Mouse (Mus musculus) adrenal gland, adult (tissue): ENCODE results near the gene Mad2l1bp.

Experiments
- DNase-seq, 2 experiments: peaks; one replicate each; pipeline ENCODE4 v3.0.0; 2022 to 2023; ENCODE audit warnings: low spot score in 1 of 2; ENCODE audit not compliant: inconsistent age in 2 of 2

Gene Mad2l1bp

DNA sequence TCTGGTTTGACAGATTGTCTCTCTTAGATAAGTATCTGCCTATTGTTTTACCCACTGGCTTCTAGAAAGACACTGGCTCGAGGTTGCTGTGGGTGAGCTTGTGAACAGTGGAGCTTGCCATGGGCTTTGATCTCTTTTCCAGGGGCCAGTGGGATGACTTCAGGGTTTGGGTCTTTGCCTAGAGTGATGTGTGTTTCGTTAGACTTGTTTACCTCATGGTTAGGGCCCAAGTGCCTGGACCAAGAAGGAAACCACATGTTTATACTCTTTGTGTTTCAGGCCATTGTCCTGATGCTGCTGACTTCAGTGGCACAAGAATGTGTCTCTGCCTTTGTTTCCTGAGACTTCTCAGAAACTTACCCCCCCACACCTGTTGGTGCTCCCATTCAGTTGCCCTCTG, 37.9 kb downstream of the Mad2l1bp start:
- no peak for DNase-seq

DNA sequence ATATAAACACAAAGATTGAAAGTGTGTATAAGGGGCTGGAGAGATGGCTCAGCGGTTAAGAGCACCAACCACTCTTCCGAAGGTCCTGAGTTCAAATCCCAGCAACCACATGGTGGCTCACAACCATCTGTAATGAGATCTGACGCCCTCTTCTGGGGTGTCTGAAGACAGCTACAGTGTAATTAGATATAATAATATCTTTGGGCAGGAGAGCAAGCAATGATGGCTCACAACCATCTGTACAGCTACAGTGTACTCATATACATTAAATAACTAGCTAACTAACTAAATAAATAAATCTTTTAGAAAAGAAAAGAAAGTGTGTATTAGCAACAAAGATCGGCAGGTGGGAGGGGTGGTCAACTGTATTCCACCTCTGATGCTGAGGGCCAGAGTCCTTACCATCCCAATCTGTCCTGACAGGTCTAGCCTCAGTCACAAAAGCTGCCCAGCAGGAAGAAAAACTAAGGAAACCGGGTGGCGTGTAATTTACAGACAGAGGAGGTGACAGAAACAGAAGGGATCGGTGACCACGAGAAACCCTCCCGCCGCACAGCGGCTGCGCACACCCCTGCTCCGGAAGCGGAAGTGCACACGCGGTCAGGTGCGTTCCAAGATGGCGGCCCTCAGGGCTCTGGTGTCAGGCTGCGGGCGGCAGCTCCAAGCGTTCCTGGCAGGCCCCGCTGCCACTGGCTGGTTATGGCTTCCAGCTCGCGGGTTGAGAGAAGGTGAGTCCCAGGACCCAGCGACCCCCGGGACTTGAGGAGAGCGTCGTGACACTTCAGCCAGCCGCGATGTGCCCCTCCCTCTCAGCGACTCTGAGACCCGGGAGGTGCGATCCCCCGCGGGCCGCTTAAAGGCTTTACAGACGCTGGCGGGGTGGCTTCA, 42.7 kb downstream of the Mad2l1bp start, which contains the start of gene Mrps18a:
Gene Mrps18a (plus strand): TSS at position 585 of the 888 bp plus-strand sequence.
- peak; percentile 89 to 95 for DNase-seq

DNA sequence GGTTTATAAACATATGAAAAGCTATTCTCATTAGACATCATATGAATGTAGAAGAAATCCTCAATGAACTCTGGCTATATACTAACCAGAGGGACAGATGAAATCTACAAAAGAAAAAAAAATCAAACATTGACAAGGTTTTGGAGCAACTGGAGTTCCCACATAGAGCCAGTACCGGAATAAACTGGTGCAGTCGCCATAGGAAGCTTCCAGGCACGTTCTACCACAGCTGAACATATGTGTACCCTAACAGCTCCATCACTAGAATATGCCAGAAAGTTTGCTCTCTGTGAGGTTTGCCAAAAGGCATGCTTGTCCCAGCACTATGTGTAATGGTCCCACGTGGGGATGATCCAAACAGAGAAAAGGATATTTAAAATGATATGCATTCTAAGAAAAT, 45.1 kb downstream of the Mad2l1bp start:
- DNase-seq: no peak

DNA sequence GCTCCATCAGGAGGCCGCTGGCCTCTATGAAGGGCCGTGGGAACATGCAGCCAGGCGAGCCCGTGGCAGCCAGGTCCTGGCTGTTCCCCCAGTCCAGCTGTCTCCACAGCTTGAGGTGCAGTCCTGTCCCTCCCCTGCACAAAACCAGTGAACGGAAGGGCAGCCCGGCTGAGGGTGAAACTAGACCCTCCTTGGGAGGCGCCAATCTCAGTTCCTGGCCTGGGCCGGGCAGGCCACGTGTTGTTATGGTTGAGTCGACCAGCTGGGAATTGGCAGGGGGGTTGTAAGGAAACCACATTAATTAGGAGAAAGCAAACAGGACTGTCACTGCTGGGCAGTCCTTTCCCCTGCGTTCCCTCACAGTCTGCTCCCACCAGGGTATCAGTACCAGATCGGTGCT, 48.9 kb downstream of the Mad2l1bp start:
- no peak for DNase-seq

DNA sequence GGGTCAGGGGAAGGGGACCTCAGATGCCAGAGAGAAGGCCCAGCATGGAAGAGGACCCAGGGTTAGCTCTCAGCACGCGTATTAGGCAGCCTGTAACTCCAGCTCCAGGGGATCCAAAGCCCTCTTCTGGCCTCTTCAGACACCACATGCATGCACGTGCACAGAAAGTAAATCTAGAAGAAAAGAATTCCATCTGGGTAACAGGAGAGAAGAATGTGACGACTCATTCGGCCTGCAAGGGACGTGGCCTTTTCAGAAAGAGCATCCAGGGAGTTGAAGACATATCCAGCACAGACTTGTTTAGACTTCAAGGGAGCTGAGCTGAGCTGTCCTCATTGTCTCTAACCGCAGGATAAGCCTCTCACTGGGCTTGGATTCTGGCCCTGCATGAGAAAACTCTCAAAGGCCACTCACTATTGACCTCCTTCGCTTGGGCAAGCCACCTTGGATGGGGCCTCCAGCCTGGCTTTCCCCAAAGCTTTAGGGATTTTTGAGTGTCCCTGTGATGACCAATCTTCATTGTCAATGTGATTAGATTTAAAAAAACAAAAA, 50.7 kb downstream of the Mad2l1bp start:
- peak in 1 of 2 experiments; percentile 50 for DNase-seq

DNA sequence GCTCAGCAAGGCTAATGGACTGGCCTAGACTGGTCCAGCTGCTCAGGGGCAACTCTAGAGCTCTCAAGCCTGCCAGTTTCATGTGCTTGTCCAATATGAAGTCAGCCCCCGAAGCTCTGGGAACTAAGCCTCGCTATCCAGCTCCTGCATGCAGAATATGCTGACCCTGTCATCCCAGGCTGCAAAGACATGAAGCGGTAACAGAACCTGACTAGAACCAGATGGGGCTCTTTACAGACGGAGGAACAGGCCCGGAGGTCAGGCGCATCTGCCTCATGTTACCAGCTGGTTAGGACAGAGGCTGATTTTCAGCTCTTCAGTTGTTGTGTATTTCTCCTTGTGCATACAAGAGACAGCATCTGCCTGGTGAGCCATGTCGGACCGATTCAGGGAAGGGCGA, 51.4 kb downstream of the Mad2l1bp start:
- no peak for DNase-seq

DNA sequence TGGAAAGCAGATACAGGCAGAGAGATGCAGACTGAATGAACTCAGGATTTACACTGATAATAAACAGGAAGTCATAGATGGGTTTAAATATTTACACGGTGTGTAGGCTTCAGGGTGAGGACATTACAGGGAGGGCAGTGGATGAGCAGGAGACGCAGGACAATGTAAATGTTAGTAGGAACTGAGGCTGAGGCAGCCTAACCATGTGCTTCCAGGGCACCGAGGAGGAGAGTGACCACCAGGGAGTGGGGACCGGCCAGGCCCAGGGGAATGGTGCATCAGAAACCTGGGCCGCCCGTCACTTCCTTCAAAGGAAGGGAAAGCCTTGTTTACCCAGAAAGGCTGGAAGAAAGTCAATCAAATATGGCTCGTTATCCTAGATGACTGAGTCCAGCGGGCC, 54.8 kb downstream of the Mad2l1bp start:
- no peak for DNase-seq
